Mouse (Mus musculus) right cerebral cortex, adult 18-20 months (tissue): ENCODE results near the gene Ets2.

Source experiments
- DNase-seq: peaks from one replicate; pipeline ENCODE4 v3.0.0; 2022; ENCODE audit warnings: mixed read lengths

The Ets2 gene

GRCm38 (mm10) chr16:95701802-95702561, at the start of gene Ets2:
Gene Ets2, plus strand, starts transcription at chr16:95702075.
- DNase-seq: peak; percentile 90

DNA sequence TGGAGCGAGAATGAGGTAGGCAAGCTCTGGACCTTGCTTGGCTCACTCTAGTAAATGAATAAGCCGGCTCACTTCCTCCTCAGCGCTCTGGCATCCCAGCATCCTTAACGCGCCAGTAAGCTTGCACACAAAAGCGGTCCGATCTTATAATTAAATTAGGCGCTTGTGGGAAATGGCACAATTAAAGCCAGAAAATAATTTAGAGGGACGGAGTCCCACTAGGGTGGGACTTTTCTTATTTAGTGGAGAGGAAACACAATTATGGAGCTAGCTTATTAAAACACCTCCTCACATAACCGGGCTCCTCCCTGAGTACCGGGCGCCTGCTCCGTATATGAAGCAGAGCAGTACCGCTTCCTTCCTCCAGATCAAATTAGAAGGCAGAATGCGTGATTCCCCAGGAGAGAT, 47.7 kb upstream of the Ets2 start:
- DNase-seq: peak; percentile 18

DNA sequence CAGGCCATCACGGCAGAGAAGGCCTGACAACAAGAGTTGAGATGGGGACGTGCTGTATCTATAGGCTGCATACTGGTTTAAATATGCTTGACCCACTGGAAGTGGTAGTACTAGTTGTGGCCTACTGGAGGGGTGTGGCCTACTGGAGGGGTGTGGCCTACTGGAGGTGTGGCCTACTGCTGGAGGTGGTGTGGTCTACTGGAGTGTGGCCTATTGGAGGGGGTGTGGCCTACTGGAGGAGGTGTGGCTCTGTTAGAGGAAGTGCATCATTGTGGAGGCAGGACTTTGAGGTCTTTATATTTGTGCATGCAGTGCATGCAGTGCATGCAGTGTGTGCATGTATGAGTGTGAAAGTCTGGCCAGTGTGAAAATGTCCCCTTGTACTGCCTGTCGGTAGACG, 45.3 kb upstream of the Ets2 start:
- DNase-seq: no peak

DNA sequence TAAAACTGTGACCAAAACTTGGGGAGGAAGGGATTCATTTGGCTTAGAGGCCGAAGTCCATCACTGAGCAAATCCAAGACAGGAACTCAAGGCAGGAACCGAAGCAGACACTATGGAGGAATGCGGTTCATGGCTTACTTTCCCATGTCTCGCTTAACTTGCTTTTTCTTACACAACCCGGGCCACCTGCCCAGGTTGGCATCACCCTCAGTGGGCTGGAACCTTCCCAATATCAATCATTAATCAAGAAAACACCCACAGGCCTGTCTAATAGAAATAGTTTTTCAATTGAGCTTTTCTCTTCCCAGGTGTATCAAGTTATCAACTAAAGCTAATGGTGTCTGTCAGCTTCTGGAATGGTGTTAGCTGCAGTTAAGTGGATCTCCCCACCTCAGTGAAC, 44.7 kb upstream of the Ets2 start:
- no peak for DNase-seq

- DNase-seq: no peak
These were observed 44.1 kb upstream of the Ets2 start for GRCm38 (mm10) chr16:95657756-95658155.

- peak; percentile 18 for DNase-seq
These were observed 42.9 kb upstream of the Ets2 start for GRCm38 (mm10) chr16:95658836-95659430.

DNA sequence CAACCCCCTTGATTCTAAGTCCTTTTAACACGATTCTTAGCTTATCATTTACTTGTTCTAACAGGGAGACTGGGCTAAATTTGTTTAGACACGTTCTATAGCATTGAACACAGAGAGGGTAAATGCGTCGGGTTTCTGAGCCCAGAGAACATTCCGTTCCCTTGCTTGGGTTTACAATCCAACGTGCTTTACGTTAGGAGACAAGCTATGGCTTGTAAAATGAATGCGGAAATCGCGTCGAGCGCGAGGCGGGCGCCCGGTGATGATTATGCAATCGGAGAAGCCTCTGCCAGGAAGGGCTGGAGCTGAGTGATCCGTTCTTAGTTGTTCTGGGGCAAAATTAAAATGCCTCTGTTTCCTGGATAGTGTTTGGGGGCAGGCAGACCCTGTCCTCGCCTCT, 42.4 kb upstream of the Ets2 start:
- no peak for DNase-seq

DNA sequence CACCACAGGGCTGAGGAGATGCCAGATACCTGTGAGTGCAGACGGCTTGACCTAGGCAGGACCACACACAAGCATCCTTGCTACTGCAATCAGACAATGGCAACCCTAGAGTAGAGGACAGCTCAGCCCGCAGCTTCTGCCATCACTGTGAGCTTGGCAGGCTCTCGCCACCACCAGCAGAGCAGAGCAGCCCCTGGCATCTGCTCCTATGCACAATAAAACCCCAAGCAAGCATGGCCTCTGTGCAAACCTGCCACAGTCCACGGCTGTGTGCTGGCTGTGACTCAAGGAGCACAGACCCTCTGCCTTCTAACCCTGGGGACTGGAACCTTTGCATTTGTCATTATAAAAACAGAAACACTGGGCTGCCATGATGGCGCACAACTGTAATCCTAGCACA, 41.0 kb upstream of the Ets2 start:
- no peak for DNase-seq

DNA sequence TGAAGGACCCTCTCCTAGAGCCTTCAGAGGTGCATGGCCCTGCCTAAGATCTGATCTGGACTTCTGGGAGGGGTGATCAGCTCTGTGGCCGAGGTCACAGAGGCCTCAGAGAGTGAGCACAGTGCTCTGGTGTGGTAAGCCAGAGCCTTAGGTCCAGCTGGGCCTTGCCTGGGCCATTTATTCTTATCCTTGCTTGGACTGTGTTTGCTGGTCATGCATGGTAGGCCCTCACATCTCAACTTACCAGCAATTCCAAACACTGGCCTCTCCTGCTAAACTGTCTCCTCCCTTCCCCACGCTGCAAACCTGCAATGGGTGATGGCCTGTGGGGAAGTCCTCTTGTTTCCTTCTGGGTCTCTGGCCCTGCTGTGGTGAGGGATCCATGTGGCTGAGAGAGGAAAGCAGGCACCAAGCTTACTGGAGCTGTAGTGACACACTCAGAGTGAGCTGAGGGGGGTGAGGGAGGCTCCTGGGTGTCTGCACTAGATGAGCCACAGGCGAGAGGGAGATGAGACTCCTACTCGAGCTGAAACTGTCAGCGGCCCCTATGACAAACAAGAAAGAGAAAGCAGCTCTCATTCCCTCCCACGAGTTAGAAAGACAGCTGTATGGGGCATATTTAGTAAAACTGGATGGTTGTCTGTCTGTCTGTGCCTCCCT, 36.3 kb upstream of the Ets2 start:
- peak; percentile 55 for DNase-seq

DNA sequence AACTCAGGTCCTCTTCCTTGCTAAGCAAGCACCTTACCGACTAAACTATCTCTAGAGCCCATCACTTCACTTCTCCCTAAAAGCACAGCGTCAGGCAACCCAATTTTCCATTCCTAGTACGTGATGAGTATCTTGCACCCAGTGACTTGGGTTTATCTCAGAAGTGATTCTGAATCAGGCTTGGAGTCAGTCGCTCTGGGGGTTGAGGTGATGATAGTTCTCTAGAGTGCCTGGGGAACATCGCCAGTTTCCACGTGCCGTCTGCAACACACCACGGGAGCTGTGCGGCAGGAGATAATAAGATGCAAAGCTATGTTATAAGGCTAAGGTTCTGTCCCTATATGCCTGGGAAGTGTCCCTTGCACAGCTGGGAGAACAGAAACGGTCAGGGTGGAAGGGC, 35.6 kb upstream of the Ets2 start:
- peak; percentile 46 for DNase-seq

- peak; percentile 53 for DNase-seq
These were observed 34.3 kb upstream of the Ets2 start for GRCm38 (mm10) chr16:95667395-95668150.

GRCm38 (mm10) chr16:95668151-95668993, 33.5 kb upstream of the Ets2 start:
- DNase-seq: no peak

DNA sequence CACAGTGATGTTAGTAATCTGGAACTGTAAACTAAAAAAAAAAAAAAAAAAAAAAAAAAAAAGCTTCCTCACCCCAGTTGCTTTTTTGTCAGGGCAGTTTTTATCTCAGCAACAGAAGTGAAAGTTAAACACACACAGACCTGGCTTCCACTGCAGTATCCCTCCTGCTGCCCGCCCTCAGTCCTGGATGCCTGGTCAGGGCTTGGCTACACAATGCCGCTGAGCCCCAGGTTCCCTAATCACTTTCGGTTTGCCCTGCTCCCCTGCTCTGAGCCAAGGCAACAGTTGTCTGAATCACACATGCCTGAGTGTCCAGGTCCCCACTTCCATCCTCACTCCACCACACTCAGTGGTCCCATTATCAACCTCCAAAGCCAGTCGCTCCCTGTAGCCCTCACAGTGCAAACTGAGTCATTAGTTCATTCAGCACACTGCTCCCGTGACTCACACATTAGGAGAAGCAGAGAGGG, 27.4 kb upstream of the Ets2 start:
- DNase-seq: no peak

DNA sequence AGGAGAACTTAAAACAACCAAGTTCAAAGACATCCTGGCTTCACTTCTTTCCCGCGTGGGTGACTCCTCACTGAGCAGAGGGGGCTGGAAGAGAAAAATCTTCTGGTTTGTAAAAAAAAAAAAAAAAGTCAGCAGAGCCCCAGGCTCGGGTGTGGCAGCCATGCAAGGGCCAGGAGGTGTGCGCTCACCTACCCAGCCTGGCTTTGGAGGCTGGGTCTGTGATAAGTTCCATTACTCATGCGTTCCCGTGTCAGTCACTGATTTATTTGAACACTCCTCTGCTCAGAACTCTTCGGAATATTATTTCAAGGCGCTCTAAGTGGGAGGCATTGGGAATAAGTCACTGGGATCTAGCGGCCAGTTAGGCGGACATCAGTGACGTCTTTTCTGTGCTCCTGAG, 26.7 kb upstream of the Ets2 start:
- no peak for DNase-seq

- DNase-seq: no peak
These were observed 25.2 kb upstream of the Ets2 start for GRCm38 (mm10) chr16:95676668-95677067.

GRCm38 (mm10) chr16:95682431-95682892, 19.4 kb upstream of the Ets2 start:
- DNase-seq: no peak

- DNase-seq: no peak
These were observed 16.1 kb upstream of the Ets2 start for GRCm38 (mm10) chr16:95685807-95686206.

DNA sequence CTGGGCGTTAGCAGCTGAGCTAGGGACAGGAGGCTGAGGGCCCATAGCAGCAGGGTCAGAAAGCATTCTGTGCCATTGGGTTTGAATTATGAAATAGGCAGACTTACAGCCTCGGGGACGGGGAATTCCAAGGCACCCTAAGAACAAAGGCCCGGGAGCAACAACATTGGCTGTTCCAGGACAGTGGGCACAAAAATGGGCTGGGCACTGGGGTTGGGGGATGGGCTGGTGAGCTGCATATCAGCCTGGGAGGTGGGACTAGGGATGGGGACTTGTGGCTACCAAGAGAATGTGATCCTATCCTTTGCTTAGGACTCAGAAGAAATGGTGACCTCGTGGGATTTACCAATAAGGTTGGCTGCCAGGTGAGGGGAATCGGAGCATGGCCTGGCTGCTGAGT, 15.6 kb upstream of the Ets2 start:
- no peak for DNase-seq

DNA sequence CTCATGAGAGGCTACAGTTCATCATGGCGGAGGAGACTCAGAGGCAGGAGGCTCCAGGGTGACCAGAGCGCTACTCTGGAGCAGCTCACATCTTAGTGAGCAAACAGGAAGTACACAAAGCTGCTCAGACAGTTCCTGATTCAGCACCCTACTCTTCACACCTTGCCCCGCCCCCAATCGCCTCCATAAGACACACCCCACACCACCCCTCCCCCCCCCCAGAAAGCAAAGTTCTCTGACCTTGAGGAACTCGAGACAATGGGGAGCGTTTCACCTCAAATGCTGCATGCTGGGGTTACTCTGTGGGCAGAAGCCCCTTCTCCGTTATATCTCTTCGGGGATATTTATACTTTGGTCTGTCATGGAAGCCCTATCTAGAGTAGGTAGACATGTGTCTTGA, 15.0 kb upstream of the Ets2 start:
- DNase-seq: no peak

- DNase-seq: no peak
These were observed 13.9 kb upstream of the Ets2 start for GRCm38 (mm10) chr16:95688010-95688409.

DNA sequence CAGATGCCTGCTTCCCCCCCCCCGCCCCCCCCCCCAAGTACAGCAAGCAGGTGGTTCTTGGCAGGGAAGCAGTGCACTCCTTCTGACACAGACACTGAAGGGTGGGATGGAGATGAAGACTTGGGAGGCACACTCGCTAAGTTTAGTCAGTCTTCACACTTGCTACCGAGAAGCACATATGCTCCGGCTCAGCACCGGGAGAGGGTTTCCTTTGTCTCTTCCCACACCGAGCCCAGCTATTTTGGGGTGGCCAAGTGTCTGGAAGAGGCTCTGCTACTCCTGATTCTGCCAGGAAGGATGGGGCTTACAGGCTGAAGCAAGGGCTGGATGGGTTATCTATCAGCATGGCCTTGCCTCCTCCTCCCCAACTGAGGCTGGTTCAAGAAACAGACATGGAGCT, 5.3 kb upstream of the Ets2 start:
- DNase-seq: peak; percentile 87

- DNase-seq: no peak
These were observed 2.2 kb upstream of the Ets2 start for GRCm38 (mm10) chr16:95699721-95700120.
